Mouse (Mus musculus) CD4-positive helper T cell, adult 2 months (primary cell): ENCODE data around the gene Hmga2.

Experiments
- DNase-seq: peaks from one replicate; pipeline ENCODE4 v3.0.0-alpha.2; 2012; ENCODE audit warnings: low read depth, missing footprints, low spot score

Hmga2 gene

DNA sequence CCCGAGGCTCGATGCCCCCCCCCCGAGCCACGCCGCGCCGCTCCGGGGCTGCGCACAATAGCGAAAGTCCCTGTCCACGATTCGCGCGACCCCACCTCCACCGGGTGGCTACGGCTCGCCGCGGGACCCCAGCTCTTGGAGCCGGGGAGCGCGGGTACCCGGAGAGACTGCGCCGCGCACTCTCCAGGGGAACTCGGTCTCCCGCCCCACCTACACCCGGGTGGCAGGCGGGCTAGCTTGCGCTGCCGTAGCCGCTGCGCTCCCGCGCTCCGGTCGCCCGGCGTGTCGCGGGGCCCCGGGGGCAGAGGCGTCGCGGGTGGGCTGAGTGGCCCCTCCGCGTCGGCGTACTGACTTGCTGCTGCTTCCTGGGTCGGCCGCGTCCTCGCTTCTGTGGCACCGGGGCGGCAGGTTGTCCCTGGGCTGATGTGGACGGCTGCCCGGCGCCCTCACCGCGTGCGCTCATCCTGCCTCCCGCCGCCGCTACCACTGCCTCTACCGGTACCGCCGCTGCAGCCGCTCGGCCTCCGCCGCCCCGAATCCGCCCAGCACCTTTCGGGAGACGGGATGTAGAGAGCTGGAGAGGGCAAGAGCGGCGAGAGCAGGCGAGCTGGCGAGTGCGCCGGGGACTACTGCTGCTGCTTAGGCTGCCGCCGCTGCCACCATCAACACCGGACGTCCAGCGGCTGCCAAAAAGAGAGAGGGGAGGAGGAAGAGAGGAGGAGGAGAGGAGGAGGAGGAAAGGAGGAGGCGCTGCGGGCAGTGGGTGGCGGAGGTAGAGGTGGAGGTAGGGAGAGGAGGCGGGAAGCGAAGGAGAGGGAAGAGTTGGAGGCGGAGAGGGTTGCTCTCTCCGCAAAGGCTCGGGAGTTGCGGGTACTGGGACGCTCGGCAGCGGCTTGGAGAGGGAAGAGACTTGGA lies at the start of gene Hmga2:
Gene Hmga2, minus strand, starts transcription at position 869 of the 915 bp plus-strand sequence.
- no peak for DNase-seq

DNA sequence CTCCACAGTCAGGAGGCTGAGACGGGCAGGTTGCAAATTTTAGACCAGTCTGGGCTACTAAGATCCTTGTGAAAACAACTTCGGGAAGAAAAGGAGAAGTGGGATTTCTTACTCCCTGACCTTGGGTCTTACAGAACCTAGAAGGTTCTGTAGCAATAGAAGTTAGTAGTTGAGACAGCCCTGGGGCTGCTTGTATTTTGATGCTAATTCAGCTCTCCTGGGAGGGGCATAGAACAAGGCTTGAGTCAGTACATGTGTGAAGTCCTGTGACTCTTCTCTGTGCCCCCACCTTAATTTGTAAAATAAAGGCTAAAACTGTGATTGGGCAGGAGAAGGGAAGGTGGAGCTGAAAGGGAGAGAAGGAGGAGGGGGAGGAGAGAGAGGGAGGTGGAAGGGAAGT lies 46.7 kb upstream of the Hmga2 start:
- DNase-seq, result no peak

DNA sequence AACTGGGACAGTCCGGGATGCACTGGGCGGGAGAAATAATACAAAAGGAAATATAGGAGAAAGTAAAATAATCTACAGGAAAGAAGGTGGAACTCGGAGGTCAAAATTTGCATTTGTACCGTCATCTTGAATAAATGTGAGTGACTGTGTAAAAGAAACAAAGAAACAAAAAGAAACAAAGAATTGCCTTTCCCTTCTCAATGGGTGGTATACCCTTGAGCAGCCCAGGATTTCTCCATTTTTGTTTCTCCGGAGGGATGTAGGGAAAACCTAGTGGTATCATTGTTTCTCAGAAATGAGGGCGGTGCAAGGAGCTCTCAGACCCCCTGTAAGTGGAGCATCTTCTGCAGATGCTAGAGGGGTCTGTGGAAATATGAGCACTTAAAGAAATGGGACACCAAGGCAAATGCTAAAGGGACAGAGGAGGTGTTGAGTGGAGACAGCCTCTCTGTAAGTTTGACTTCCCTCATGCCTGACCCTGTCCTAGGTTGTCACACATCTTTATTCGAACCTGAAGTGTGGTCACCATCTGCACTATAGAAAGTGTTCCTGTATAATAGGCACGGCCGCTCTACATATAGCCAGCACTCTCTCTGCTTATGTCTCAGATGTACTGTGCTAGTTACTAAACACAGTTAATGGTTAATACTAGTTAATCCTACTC lies 45.8 kb upstream of the Hmga2 start:
- DNase-seq, result no peak

DNA sequence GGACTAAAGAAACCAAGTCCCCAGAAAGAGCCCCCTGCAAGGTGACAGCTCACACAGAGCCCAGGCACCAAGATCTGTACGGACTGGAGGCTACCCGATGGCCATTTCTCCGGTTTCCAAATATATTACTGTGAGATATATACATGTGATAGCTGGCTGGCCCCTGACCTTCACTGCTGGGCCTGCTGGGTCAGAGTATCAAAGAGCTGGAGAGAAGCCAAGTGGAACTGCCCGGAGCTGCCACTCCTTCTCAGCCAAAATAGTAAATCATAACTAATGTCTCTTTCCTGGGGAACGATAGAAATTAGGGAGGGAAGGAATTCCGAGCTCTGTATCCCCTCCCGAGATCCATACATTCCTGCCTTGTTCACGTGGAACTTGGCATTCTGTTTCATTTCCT lies 40.0 kb upstream of the Hmga2 start:
- DNase-seq, result no peak

DNA sequence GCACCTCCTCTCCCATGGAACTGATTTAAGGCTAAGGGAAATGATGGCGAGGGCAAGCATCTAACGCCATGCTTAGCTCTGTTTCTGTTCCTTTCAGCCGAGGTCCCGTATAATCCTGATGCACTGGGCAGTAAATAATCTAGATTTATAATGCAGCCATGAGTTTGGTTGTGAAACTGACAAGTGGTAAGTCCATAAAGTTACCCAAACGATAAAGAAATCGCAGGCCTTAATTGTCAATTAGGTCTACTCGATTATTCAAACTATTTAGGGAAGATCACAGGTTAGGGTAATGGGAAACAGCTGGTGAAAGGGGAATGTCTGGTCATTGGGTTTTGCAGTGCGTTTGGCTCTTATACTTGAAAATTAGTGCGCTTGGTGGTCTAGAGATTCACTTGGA lies 37.5 kb upstream of the Hmga2 start:
- no peak for DNase-seq

DNA sequence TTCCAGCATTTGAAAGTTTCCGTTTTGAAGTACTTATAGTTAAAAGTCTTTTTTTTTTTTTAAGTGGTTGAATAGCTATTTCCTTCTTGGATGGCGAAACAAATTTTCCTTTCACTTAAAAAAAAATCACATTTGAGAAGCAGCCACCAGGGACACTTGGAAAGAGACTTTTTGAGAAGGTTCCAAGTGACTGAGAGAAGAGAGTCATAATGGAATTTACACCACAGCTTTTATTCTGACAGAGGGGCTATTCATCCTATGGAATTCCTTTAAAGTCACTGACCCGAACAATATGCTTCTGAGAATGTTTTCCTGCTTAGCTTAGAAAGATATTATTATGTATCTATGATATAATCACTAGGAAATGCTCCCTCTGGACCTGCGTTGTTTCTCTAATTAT lies 36.7 kb upstream of the Hmga2 start:
- no peak for DNase-seq

DNA sequence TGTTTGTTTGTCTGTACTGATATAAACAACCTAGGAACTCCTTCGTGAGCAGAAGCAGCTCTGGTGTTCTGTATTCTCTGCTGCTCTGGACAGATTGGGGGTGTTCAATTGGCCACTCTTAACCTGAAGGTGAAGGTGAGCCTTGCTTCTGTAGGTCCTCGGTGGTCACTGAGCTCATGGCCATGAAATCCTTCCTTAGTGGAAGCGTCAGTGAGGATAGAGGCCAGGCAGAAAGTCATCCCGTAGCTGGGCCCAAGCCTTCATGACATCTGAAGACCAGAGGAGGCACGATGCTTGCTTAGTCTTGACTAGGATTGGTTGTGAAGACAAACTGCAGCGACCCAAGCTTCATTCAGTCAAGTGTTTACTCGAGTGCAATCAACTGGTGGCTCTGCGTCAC lies 35.9 kb upstream of the Hmga2 start:
- no peak for DNase-seq

DNA sequence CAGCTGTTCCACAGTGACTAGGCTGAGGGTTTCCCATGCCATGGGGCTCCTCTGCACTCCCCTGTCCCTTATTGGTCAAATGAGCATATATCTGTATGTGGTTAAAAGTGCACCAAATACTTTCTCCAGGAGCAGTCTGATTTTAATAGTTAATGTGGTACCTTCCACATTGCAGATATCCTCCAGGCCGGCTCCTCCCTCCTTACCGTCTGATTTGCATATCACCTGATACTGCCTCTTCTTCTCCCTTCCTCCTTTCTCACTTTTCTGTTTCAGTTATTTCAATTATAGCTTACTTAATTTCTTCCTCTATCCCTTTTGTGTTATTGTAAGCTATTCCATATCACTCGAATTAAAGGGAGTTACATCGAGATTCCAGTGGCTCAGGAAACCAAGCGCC lies 27.7 kb upstream of the Hmga2 start:
- DNase-seq, result no peak

DNA sequence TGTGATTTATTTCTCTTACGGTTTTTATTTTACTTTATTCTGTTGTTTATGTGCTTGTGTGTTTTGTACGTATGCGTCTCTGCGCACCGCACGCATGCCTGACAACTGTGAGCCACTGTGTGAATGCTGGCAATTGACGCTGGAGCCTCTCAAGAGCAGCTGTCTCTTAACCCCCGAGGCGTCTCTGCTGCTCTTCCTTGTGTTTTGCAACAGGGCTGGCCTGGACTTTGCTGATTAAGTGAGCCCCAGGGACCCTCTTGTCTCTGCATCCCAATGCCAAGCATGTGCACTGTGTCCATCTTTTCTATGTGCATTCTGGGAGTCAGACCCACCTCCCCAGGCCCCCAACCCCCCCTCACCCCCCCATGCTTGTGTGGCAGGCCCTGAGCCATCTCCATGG lies 24.5 kb upstream of the Hmga2 start:
- DNase-seq, result no peak

DNA sequence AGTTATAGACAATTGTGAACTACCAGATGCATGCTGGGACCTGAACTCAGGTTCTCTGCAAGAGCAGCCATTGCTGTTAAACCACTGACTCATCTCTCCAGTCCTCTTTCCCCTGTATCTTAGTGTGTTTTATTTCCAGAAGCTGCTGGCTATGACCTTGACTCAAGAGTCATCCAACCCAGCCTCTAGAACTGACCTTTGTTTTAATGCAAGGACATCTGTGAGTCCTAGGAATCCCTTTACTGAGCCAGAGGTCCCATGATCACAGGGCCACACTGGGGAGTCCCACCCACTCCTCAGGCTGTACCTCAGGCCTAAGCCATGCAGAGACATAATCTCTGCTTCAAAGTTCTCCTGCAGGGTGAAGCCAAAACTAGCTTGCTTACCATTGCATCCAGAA lies 21.8 kb upstream of the Hmga2 start:
- DNase-seq, result no peak

DNA sequence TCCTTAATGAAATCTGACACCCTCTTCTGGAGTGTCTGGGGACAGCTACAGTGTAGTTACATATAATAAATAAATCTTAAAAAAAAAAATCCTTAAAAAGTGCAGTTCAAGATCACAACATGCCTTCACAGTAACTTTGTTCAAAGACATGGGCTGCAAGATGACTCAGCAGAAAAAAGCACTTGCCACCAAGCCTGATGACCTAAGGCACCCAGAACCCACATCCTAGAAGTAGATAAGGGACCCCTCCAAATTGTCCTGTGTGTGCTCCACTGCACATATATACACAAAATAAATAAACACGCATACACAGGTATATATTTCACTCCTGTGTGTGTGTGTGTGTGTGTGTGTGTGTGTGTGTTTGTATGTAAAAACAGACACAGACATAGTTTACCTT lies 18.4 kb upstream of the Hmga2 start:
- no peak for DNase-seq

DNA sequence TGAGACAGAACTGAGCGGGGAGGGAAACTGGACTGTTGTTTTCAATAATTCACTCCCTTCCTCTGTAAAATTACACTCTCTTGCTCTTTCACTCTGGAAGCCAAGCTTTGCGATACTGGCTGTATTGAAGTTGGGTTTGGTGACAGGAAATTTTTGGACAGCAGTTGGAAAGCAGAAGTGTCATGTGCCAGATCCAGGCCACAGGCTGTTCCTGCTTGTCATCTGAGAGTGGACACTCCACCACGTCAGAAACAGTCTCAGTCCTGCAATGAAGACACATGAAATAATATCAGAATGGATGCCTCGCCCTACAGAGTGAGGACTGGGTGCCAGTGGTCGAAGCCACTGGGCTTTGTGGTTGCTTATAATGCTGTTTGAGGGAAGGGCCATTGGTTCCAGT lies 15.2 kb upstream of the Hmga2 start:
- no peak for DNase-seq

DNA sequence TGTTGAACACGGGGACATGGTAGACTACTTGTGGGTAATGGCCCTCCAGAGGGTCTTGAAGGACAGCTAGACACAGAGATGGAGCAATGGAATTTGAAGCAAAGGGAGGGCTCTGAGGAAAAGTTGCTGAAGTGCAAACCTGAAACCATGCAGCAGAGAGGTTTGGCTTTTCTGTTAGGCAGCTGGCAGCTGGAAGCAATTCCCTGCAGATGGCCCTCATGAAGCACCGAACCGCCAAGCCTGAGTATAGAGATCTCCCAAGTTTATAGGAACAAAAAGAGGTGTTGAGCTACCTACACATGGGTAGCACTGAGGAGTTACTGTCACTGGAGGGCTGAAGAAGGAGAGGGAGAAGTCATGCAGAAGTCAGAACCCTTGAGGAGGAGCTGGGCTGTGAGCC lies 13.3 kb upstream of the Hmga2 start:
- DNase-seq, result no peak

DNA sequence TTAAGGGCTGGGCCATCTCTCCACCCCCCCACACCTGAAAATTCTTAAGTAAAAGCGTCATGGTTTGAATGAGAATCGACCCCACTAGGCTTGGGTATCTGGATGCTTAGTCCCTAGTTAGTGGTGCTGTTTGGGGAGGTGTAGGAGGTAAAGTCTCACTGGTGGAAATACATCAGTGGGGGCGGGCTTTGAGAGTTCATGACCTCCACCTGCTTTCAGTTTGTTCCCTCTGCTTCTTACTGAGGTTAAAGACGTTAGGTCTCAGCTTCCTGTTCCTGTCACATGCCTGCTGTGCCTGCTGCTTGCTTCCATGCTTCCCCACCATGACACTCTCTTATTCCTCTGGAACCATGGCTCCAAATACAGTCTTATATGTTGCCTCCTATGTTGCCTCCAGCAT lies 12.3 kb upstream of the Hmga2 start:
- no peak for DNase-seq

DNA sequence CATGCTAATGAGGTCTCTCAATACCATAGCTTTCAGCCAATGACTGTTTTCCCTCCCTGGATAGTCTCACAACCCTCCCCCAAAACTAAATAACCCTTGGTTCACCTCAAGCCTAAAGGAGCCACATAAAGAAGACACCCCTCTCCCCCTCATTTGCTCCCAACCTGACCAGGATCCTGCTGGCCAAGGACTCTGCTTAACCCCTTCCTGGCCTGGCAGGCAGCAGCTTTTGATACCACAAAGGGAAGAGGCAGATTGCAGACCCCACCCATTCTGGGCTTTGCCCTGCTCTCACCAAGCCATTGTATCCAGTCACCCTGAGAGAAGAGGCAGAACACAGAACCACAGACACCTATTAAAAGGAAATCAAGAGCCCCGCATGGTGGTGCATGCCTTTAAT lies 11.6 kb upstream of the Hmga2 start:
- no peak for DNase-seq

DNA sequence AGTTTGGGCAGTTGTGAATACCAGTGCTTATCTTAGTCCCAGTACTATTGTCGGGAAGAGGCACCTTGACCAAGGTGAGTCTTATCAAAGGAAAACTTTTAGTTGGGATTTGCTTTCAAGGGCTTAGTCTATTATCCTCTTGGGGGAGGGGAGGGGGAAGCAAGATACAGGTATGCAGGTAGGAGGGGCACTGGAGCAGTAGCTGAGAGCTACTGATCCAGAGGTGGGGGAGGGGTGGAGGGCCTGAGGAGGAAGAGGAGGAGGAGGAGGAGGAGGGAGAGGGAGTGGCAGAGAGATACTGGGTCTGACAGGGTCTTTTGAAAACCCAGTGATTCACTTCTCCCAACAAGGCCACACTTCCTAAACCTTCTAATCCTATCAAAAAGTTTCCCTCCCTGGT lies 9.2 kb upstream of the Hmga2 start:
- DNase-seq, result no peak

DNA sequence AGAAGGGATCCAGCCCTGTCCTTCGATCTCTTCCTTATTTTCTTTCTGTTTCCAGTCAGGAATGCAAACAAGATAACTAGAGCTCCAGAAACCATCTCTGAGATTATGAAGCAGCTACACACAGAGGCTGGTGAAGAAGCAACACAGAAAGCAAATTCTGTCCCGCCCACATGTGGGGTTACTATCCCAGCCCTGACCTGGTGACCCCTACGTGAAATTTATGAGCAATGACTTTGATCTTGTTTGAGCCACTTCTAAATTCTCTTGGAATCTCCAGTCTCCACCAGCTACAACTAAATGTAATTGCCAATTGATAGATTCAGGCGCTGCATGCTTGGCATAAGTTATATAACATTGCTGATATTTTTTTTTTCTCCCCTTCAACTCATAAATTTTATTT lies 7.9 kb upstream of the Hmga2 start:
- no peak for DNase-seq

DNA sequence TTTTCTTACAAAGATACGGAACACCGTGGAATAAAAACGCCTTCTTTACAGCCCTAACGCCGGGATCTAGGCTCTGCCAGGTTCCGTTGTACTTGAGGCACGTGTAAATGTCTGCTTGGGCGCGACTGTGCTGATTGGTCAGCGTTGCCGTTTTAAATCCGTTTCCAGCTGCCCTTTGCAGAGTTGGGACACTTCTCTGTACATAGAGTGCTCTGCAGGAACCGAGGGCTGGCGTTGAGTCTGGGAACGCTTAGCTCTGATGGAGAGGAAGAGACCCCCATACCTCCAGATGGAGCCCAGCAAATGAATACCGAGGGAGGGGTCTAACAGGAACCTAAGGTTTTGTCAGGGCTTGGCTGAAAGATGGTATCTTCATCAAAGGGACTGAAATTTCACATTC lies 1.9 kb upstream of the Hmga2 start:
- DNase-seq, result no peak

DNA sequence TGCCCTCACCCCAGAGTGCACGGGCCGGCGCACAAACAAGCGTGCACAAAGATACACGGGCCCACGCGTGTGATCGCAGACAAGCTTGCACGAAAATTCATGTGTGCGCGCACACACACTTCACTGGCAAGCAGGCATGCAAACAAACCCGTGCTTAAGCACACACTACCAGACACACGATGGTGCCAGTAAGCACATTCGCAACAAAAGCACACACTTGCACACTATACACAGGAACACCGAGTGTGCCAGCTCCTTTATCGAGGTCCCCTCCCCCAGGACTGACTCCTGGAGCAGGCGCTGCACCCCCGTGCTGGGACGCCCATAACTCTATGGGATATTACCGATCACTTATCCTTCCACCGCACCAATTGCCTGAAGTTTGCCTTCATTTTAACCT lies 1.2 kb upstream of the Hmga2 start:
- no peak for DNase-seq

DNA sequence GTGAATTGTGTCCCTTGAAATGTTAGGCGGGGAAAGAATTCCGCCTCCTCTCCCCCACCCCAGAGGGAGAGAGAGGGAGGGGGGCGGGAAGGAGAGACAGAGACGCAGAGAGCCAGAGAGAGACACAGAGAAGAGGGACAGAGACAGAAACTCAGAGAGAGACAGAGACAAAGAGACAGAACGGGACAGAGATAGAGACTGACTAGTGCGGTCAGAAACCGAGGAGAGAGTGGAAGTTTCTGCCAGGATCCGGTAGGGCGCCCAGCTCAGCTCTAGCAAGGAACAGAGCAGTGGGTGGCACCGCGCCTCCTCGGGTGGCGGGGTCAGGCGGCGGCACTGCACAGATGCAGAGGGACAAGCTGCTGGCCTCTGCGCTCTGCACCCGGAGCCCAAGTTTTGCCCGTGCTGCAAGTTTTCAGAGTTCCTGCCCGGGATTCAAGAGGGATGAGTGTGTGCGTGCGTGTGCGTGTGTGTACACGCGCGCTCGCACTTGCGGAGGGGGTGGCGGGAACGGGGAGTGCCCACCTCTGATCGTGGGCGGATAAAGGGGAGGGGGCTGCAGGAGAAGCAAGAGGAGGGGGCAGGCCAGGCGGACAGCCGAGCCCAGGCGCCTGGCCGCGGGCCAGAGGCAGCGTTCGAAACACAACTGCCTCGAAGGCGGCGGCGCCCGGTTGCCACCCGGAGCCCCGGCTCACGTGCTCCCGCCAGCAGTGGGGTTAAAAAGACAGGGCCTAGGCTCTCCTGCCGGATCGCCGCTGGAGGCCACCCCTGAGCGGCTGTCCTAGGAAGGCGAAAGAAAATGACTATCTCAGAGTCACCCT lies 457 bp upstream of the Hmga2 start:
- DNase-seq, result no peak

DNA sequence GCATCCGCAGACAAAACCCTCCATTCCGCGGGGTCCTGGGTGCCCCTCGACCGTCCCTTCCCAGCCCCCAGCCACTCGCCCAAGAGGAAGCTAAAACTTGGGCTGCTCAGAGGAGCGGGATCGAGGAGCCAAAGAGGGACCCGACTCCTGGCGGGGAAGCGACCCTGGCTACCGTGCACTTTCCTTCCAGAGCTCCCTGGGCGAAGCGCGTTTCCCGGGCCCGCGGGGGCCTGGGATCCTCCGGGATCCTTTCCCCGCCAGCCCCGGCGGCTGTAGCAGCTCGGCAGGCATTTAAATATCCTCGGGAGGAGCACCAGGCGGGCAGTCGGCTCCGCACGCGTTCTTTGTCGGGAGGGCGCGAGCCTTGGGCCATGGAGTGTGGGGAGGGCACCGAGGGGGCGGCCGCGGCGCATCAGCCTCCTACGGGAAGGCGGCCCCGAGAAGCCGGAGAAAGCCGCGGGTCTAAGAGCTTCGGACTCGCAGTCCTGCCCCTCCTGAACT lies 1.2 kb downstream of the Hmga2 start:
- DNase-seq, result no peak

DNA sequence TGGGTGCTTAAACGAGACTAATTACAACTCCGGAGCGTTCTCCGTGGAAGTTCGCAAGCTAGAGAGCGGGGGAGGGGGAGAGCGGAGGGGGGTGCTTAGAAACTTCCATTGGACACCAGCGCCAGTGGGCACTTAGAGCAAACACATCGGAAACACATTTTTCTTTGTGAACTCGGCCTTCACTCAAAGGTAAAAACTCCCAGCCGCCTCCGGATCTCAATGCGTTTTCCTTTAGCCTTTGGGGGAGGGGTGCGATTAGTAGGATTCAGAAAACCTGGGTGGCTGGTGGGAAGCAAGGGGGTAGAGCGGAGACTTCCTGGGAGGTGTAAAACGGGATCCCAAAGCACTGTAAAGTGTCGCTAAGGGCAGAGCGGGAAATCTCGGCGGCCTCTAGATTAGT lies 2.0 kb downstream of the Hmga2 start:
- no peak for DNase-seq
